In the genomic region with DNA sequence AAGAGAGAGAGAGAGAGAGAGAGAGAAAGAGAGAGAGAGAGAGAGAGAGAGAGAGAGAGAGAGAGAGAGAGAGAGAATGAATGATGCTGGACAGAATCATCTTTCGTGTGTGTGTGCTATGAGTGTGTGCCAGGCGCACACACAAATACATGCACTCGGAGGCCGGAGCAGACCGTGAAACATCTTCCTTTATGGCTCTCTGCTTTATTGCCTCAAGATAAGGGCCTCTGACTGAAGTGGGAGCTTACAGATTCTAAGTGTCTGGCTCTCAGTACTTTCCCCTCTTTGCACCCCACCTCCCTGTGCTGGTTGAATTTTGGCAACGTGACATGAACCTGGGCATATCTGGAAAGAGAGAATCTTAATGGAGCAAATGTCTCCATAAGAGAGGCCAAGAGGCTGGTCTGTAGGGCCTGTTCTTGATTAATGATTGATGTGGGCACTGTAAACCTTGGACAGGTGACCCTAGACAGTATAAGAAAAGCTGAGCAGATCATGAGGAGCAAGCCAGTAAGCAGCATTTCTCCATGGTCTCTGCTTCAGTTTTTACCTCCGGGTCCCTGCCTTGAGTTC, we compare ENCODE assay signal across 23 mouse cellular contexts. TPM values are rescaled to one million over a fixed set of nuclear protein-coding genes. Genes with fewer than 3 reads are reported as not detected.
DNase-seq lines count a peak whose midpoint lies in the region; ATAC-seq and TF ChIP-seq lines count a peak whose summit lies in the region.
"Had no signal": no experiment of that assay in that cellular context is flagged by ENCODE, and none has a peak within 500 bp of the region (broad histone marks: within the 10 kb centered on the region; RNA-seq: fewer than 3 reads in every experiment).

No protein-coding gene starts in this region.

- DNase-seq in kidney, adult 11 months: peak; percentile 80
- peak; percentile 88 for DNase-seq in kidney, adult 9 months
- peak; percentile 65 to 87 for DNase-seq in kidney, postnatal 36 days
- DNase-seq in lung, postnatal 4 days: peak; percentile 21 to 52
- DNase-seq in retina, embryonic 14.5 days (ENCODE audit: low spot score): no peak
- DNase-seq in spleen, postnatal 36 days (ENCODE audit: low spot score in 2 of 2): no peak
- no peak for DNase-seq in gastrocnemius, adult 2 months
- DNase-seq: adrenal gland, postnatal 14 days; cerebellum, adult 9-11 months; heart, adult 18-20 months; heart, postnatal 36 days; layer of hippocampus, postnatal 36 days; liver; midbrain, embryonic 14.5 days; spleen, adult 18-20 months; thymus, adult 18-20 months had no signal

- 66% methylated on average over 7 of the region's 7 CpGs for WGBS in kidney, embryonic 14.5 days

- no peak overlapping the region for H3K4me2 ChIP-seq in kidney, embryonic 14.5 days (replicated peaks; ENCODE audit: low read depth, low read length)
- H3K4me2 ChIP-seq: hindbrain, embryonic 14.5 days; neural tube, embryonic 13.5 days had no signal

- H3K27me3 ChIP-seq in kidney, embryonic 14.5 days (ENCODE audit: control insufficient read depth, insufficient read depth, low read length): no peaks in the 10 kb centered on the region
- H3K27me3 ChIP-seq: megakaryocyte, embryonic 14.5 days; neural tube, embryonic 13.5 days had no signal

- no peak overlapping the region for H3K9ac ChIP-seq in kidney, embryonic 14.5 days (ENCODE audit: low read depth, low read length)
- H3K9ac ChIP-seq: hindbrain, embryonic 14.5 days; neural tube, embryonic 13.5 days had no signal

- H3K36me3 ChIP-seq in kidney, embryonic 14.5 days (ENCODE audit: control insufficient read depth, insufficient read depth, low read length): no peaks in the 10 kb centered on the region
- H3K36me3 ChIP-seq: neural tube, embryonic 13.5 days had no signal

- H3K4me3 ChIP-seq in kidney, embryonic 14.5 days (ENCODE audit: low read length): no peak overlapping the region
- H3K4me3 ChIP-seq in gastrocnemius, adult 2 months: no peak overlapping the region
- H3K4me3 ChIP-seq: megakaryocyte, embryonic 14.5 days; neural tube, embryonic 13.5 days had no signal

- intact Hi-C loops in gastrocnemius, adult 2 months (cut with DNase I): no loop called here

- no peaks in the 10 kb centered on the region for H3K9me3 ChIP-seq in kidney, embryonic 14.5 days (ENCODE audit: control insufficient read depth, low read length)
- H3K9me3 ChIP-seq: megakaryocyte, embryonic 14.5 days; neural tube, embryonic 13.5 days had no signal

- H3K27ac ChIP-seq in kidney, embryonic 14.5 days (ENCODE audit: low read depth, low read length): no peak overlapping the region
- H3K27ac ChIP-seq in gastrocnemius, adult 2 months: no peak overlapping the region
- H3K27ac ChIP-seq: hindbrain, embryonic 14.5 days; neural tube, embryonic 13.5 days had no signal

- no peak for TF ChIP-seq CTCF in gastrocnemius, adult 2 months (IDR thresholded peaks at IDR 0.05)

- no peak for ATAC-seq in kidney, embryonic 14.5 days (ENCODE audit: low FRiP score, low TSS enrichment)
- ATAC-seq: activated CD4-positive, CD25-positive, alpha-beta regulatory T cell, adult 4 months; CD4-positive, CD25-positive, alpha-beta regulatory T cell, adult 4 months; forebrain, embryonic 16.5 days had no signal

- H3K4me1 ChIP-seq in kidney, embryonic 14.5 days (ENCODE audit: control insufficient read depth, insufficient read depth, low read length): 0 out of 2 replicates have a peak, but pooled peaks cover 2% of the 10 kb centered on the region
- H3K4me1 ChIP-seq: megakaryocyte, embryonic 14.5 days had no signal

RNA-seq across cellular contexts. Expression of gene Osbpl6, which starts 29.4 kb away (rescaled TPM):
- 13.2 and 17.5 TPM in 2 replicates for polyA plus RNA-seq in kidney, embryonic 14.5 days (2014; fragmentation: Nextera tagmentation; extraction: Ambion mirVana)
- total RNA-seq in gastrocnemius, adult 2 months (2021): 10 to 100 TPM; 35.9 to 44.0 TPM
- polyA plus RNA-seq: activated CD4-positive, CD25-positive, alpha-beta regulatory T cell, adult 4 months had no signal

Comparison
In these comparisons a context has a peak if more than half of its experiments do, and no peak if none do; other contexts are left out.
1. DNase-seq: peak in kidney, adult 11 months (single experiment), kidney, adult 9 months (single experiment), kidney, postnatal 36 days (2 of 2) and lung, postnatal 4 days (2 of 2); none in retina, embryonic 14.5 days (single experiment), spleen, postnatal 36 days (0 of 2) and gastrocnemius, adult 2 months (single experiment).